Mouse (Mus musculus) heart, postnatal 14 days (tissue): ENCODE measurements around the gene Amz2. TPM values are rescaled to one million over a fixed set of nuclear protein-coding genes. Genes with fewer than 3 reads are reported as not detected.
A peak's percentile ranks its signal among the peaks of the same experiment; 100 is the strongest.

ENCODE experiments used
- DNase-seq, 2 experiments: peaks; one replicate each; pipeline ENCODE4 v3.0.0; 2021 to 2022
- intact Hi-C: fragments of 180-260 bp; cut with DNase I; formaldehyde crosslinking; loops from one replicate; pipeline ENCODE4 v1.15.1; 2025
- total RNA-seq, 2 experiments: library from RNA; stranded (reverse); gene quantifications; 2 replicates each; pipeline ENCODE4 v1.2.3; 2021

The Amz2 gene
- total RNA-seq, 2 experiments from 2014 or later, result 42.5 to 46.1 TPM

DNA sequence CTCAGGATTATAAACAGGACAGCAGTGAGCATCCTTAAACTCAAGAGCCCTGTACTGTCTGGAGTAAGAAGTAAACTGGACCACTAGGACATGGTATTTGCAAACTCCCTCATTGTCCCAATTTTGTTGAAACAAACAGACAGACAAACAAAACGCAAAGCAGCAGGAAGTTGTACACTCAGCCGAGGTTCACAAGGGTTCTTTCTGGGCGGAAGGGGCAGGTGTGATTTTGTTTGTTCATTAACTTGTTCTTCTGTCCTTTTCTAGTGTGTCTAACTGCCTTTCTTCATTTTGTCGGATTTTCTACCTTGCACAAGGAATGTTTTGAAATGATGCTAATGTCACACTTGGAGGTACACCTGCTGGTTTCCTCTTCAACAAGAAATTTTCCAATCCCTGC lies 6.3 kb upstream of the Amz2 start:
- intact Hi-C loops, result loop anchor here (5.0 kb wide), 1 partner anchor 42 kb away; no protein-coding TSS in a partner anchor

DNA sequence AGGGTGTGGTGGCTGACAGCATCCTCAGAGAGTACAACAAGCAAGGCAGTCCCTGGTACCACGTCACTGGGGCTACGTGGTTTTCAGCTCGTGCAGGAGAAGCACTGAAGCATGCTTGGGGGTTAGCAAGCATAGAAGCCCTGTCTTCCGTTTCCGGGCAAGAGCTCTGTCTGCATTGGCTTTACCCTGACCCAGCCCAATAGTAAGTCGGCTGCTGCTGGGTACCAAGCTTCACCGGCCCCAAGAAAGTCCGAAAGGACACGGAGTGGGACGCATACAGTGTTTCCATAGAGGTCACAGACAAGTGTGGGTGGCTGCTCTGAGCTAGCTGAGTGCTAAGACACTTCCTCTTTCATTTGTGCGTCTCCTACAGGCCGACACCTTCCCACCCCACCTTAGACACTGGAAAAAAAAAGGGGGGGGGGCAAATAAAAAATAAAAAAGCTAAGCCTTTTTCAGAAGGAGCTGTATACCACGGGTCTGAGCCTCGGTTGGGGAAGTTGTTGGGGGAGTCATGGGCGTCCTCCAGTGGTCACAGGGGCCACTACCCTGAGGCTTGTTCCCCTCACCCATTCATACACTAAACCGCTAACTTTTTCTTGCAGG lies 5.7 kb upstream of the Amz2 start:
- DNase-seq, result no peak
- intact Hi-C loops, result loop anchor here (5.0 kb wide), 1 partner anchor 43 kb away; no protein-coding TSS in a partner anchor

More for the DNA sequence above, 6.3 kb upstream of the Amz2 start:
- DNase-seq, result no peak

- intact Hi-C loops, result no loop called here
- no peak for DNase-seq
These were observed 5.2 kb upstream of the Amz2 start for GRCm38 (mm10) chr11:109420567-109420962.

DNA sequence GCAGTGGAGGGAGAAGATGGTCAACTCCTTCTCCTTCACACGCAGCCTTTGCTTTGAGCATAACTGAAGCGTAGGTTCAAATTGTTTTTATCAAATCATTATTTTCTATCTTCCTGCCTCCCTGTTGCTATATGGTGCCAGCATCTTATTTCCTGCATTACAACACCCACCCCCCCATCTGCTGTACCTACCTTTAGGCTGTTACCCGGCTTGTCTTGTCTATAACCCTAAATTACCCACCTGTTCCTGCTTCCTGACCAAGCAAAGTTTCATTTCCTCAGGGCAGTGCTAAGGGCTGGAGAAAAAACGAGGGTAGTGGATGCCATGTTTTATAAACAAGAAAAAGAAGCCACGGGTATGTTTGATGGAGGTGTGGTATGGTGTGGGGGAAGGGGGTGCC lies 4.5 kb upstream of the Amz2 start:
- intact Hi-C loops, result no loop called here
- DNase-seq, result no peak

- no peak for DNase-seq
- intact Hi-C loops, result no loop called here
These were observed 3.5 kb upstream of the Amz2 start for GRCm38 (mm10) chr11:109422263-109422662.

DNA sequence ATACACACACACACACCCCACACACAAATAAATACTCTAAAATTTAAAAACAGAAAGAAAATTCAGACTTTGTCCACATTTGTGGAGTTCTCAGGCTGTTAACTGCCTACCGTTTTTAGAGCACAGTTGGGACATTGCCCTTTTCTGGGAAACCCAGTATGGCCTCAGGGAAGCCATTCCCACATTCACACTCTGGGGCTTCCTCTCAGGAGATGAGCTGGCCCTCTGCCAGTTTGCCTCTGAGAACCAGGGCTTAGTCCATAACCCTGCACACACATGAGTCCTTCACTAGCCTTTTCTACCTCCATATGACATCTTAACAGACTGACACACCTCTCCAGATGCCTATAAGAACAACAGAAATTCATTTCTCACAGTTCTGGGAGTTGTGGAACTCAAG lies 2.5 kb upstream of the Amz2 start:
- intact Hi-C loops, result no loop called here
- DNase-seq, result no peak

GRCm38 (mm10) chr11:109426272-109426586 lies 483 bp downstream of the Amz2 start:
- intact Hi-C loops, result no loop called here
- DNase-seq, result no peak

DNA sequence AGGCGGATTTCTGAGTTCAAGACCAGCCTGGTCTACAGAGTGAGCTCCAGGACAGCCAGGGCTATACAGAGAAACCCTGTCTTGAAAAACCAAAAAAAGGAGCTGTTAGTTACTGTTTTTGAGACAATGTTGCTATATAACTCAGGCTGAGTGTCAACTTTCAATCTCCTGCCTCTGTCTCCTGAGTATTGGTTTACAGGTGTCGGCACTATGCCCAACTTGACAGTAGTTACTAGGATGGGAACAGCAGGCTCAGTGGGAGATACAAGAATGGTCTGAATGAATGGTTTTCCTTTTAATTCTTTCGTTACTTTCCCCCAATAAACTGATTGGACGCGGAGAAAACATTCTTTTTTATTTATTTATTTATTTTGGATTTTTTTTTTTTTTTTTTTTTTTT lies 1.6 kb downstream of the Amz2 start:
- intact Hi-C loops, result no loop called here
- DNase-seq, result no peak

- no peak for DNase-seq
- intact Hi-C loops, result no loop called here
These were observed 8.6 kb downstream of the Amz2 start for GRCm38 (mm10) chr11:109434233-109434798.

DNA sequence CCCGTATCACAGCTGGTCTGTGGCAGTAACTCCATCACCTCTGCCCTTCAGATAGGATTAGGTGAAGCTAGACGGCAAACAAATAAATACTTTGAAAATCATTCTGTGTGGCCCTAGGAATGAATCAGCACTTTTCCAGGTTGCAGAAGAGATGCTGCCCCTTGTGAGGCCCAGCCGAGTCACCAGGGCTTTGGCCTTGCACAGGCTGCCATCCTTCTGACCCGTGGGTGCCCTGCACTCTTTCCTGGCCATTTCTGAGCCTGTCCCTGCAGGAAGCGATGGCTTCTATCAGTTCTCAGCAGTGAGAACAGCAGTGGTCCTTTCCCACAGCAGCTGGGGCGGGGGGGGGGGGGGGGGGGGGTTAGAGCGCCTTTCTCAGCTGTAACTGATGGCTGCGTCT lies 11.1 kb downstream of the Amz2 start:
- intact Hi-C loops, result no loop called here
- no peak for DNase-seq

- no peak for DNase-seq
- intact Hi-C loops, result no loop called here
These were observed 13.5 kb downstream of the Amz2 start for GRCm38 (mm10) chr11:109439209-109439608.

DNA sequence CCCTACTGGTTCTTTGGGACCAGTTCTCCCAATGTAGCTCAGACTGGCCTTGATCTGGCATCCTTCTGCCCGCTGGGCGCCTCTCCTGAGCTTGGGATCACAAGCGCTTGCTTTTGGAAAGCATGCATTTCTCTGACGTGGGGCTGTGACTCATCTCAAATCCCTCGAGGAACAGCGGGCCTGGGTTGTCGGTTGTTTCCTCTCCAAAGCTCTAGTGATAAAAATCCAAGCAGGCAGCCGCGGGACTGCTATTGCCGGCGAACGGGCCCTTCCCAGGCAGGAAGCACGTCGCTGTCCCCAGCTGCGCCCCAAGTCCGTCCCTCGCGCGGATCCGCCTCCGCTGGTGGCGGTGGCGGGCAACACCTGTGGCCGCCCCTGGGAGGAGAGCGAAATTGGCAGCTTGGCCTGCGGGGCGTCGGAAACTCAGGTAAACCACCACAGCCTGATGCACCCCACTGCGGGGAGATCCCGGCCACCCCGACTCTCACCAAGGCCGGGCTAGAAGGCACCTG lies 14.1 kb downstream of the Amz2 start:
- DNase-seq, result peak; percentile 81 to 84

GRCm38 (mm10) chr11:109440641-109441040 lies 14.9 kb downstream of the Amz2 start:
- no peak for DNase-seq
- intact Hi-C loops, result loop anchor here (5.0 kb wide), 1 partner anchor 198 kb away; no protein-coding TSS in a partner anchor

More for the DNA sequence above, 14.1 kb downstream of the Amz2 start:
- intact Hi-C loops, result loop anchor here (5.0 kb wide), 1 partner anchor 198 kb away; no protein-coding TSS in a partner anchor

DNA sequence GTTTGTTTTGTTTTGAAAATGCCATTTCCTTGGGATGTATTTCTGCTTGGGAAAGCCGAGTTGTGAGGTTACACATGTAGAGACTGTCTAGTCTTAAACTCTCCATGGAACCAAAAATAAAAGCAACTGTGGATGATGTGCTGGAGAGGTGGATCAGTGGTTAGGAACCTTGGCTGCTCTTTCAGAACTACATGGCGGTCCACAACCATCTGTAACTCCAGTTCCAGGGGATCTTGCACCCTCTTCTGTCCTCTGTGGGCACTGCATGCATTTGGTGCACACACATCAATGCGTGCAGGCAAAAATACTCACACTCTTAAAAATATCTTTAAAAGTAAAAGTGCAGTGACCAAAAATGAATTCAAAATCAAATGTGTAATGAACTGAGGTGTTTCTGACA lies 15.4 kb downstream of the Amz2 start:
- intact Hi-C loops, result loop anchor here (5.0 kb wide), 1 partner anchor 199 kb away; no protein-coding TSS in a partner anchor

DNA sequence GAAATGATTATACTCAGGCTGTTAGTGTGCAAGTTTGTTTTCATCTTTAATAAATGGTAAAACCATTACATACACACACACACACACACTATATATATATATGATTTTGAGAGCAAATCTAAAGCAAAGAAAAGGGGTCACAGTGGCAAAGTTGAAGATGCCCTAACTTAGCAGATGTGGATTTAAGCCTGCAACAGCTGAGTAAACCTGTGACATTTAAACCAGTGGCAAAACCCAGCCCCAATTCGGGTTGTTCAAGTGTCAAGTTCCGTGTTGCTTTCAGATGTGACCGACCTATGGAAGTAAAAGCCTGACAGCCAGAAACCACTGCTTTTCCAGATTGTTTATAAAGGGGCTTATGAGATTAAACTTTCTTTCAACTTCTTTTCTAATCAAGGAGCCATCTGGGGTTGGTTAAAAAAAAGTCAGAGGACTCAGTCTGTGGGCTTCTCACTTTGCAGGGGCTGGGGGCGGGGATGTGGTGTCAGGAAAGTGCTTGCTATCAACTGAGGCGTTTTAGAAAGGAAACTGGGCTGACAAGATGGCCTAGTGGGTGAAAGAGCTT lies 16.5 kb downstream of the Amz2 start:
- no peak for DNase-seq
- intact Hi-C loops, result loop anchor here (5.0 kb wide), 1 partner anchor 200 kb away; no protein-coding TSS in a partner anchor

More for the DNA sequence above, 15.4 kb downstream of the Amz2 start:
- DNase-seq, result peak in 1 of 2 experiments; percentile 57

DNA sequence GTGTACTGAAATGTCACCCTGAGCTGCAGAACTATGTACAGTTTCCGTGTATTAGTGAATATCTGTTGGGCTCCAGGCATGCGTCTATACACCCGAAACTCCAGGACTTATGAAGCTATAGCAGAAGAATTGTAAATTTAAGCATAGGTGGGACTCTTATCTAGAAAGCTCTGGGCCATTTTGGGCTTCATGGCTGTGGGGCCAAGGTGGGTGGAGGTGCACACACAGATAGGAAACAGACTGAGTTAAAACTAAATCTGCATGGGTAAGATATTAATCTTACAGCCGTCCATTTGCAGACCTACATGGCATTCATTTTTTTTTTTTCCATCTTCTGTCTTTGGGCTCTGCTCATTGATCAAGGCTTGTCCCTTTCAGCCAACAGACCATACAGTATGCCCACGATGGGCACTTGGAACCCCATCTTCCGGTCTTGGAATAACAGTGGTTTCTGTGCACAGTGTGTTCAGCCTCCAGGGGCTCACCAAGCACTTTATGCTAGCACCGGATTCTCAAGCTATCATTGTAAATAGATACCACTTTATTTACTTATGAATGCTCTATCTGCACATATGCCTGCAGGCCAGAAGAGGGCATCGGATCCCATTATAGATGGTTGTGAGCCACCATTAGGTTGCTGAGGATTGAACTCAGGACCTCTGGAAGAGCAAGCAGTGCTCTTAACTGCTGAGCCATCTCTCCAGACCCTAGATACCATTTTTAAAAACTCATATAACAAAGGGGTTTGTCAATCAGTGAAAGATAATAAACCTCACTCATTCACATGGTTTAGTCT lies 17.9 kb downstream of the Amz2 start:
- intact Hi-C loops, result loop anchor here (5.0 kb wide), 1 partner anchor 201 kb away; no protein-coding TSS in a partner anchor
- no peak for DNase-seq

DNA sequence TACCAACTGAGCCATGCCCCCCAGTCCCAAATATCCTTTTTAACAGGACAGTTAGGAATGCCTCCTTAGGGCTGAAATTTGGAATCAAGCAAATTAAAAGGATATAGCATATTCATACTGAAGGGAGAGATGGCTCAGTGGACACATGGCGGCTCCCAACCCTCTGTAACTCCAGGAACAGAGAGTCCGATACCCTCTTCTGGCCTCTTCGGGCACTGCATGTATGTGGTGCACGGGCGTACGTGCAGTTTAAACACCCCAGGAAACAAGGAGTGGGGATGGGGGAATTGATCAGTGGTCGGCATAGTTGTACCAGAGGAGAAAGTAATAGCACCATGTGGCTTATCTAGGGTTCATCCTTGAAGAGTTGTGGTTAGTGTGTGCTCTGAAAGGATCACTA lies 18.9 kb downstream of the Amz2 start:
- peak in 1 of 2 experiments; percentile 43 for DNase-seq
- intact Hi-C loops, result loop anchor here (5.0 kb wide), 1 partner anchor 202 kb away; no protein-coding TSS in a partner anchor

GRCm38 (mm10) chr11:109445438-109446035 lies 19.8 kb downstream of the Amz2 start:
- intact Hi-C loops, result loop anchor here (1.0 to 5.0 kb wide), 3 partner anchors 112 to 415 kb away; no protein-coding TSS in a partner anchor
- peak in 1 of 2 experiments; percentile 41 for DNase-seq

DNA sequence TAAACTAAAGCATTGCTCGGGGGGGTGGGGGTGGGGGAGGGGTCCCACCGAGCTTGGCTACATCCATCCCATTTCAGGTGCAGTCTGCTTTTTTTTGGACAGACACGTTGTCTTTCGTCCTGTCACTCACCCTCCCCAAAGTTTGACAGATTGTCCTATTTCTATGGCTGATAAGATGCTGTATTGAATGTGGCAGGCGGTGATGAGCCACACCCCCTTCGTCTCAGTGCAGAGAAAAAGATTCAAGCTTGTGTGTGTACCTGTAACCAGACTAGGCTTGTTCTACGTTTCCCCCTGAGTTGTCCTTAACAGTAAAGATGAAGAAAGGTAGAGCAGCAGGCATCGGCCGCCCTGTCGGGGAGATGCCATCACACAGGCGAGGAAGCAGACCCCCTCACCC lies 25.4 kb downstream of the Amz2 start:
- intact Hi-C loops, result no loop called here
- no peak for DNase-seq

DNA sequence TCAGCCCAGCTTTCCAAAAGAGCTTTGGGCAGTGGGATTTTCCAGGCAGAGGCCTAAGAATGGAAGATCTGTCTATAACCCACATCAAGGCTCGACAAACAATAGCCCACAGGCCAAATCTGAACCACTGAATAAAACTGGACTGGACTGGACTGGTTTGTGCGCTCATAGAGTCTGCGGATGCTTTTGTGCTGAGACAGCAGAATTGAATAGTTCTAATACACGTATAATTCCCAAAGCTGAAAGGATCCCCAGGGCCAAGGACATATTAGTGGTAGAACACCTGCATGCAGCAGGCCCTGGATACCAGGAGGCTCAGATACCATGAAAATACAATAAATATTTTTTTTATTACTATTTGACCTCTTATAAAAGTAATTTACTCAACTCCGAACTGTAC lies 30.5 kb downstream of the Amz2 start:
- intact Hi-C loops, result no loop called here
- no peak for DNase-seq
